Mouse (Mus musculus) left cerebral cortex, postnatal 14 days (tissue): ENCODE data around the gene Cisd1. TPM values are rescaled to one million over a fixed set of nuclear protein-coding genes. Genes with fewer than 3 reads are reported as not detected.

Experiments used
- DNase-seq, 2 experiments: peaks; one replicate each; pipeline ENCODE4 v3.0.0; 2021 to 2022; ENCODE audit warnings: low spot score in 2 of 2, mixed read lengths in 1 of 2
- intact Hi-C: fragments of 180-260 bp; cut with DNase I; formaldehyde crosslinking; loops from one replicate; pipeline ENCODE4 v1.15.1; 2025
- total RNA-seq, 2 experiments: library from RNA; stranded (reverse); gene quantifications; 2 replicates each; pipeline ENCODE4 v1.2.3; 2021

Gene Cisd1
- total RNA-seq, 2 experiments from 2014 or later, result 134 to 138 TPM

DNA sequence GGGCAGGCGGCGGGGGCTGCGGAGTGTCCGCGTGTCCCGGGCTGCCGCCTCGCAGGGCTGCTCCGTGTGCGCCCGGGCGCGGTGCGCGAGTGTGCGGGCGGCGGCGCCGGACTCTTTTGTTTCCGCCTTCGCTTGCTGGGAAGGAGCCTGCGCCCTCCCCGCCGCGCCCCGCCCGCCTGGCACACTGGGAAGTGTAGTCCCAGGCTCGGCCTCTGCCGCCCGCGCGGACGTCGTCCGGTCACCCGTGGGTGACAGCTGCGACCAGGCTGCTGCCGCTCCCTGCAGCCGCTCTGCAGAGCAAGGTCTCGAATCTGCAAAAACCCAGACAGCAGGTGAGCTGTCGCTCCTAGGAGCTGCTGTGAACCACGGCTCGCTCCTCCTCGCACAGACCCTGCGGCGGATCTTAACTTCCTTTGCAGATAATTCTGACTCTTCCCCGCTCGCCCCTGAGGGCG lies 59.6 kb downstream of the Cisd1 start, which contains the start of gene Ube2d1:
Gene Ube2d1, minus strand, starts transcription at position 137 of the 455 bp plus-strand sequence.
- intact Hi-C loops, result no loop called here
- DNase-seq, result peak; percentile 83 to 91

DNA sequence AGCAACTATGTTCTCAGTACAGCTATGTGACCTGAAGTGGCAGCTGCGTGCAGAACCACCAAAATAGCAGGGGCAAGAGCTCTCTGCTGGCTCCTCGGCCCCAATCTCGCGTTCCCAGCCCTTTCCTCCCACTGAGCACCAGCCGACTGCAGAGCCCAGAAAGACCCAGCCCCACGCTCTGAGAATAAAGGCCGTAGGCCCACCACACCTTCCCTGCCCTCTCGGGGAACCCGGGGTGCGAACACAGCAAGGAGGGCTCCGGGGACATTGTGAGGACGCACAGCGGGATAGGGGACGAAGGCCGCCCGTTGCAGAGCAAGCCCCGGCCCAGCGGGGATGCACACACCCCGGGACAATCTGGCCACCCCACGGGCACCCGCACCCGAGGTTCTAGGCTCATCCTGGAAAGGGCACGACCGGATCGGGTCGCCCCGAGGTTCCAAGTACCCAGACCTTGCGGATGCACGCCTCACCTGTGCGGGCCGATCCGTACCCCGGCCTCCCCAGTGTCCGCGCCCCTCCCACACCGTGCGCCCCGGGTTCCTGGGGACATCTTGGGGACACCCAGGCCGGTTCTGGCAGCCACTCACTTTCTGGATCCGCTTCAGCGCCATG lies 60.1 kb downstream of the Cisd1 start:
- no peak for DNase-seq
- intact Hi-C loops, result no loop called here

DNA sequence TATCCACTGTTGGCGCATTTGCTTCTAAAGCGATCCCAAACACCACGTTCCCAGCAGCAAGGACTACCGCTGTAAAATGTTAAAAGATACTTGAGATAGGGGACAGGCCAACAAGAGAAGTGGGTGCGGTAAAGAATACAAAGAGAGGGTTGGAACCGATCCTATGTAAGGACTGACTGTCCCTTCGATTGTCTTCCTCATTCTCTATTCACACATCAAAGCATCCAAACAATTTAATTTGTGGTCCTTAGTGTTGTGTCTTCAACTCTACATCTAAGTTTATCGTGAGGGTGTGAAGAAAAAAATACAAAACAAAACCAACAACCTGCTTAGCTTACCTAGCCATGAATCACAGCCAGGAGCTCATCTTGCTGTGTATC lies 60.6 kb downstream of the Cisd1 start:
- DNase-seq, result no peak
- intact Hi-C loops, result no loop called here

Other genes with a start within 250 kb of the Cisd1 start
- 1 to 10 TPM; 6.5 to 6.7 TPM for gene Bicc1, start 185.3 kb downstream of the Cisd1 start, total RNA-seq
- gene Tfam, start 106.7 kb downstream of the Cisd1 start, total RNA-seq, result 10 to 100 TPM; 36.0 to 40.0 TPM
- 10 to 100 TPM; 60.3 to 62.5 TPM for gene Ube2d1, start 59.7 kb downstream of the Cisd1 start, total RNA-seq
- 10 to 100 TPM; 27.8 to 31.6 TPM for gene Ipmk, start 2.8 kb upstream of the Cisd1 start, total RNA-seq